Mouse (Mus musculus) cerebellum, postnatal 10 days (tissue): ENCODE measurements around the gene Myocd.

ENCODE experiments used
- DNase-seq, 2 experiments: peaks; one replicate each; pipeline ENCODE4 v3.0.0; 2021; ENCODE audit warnings: mixed read lengths in 2 of 2

Gene Myocd

GRCm38 (mm10) chr11:65269851-65270473, at the start of gene Myocd:
Myocd (minus strand) TSS chr11:65269989.
- peak; percentile 60 to 64 for DNase-seq

- DNase-seq: no peak
Measured at GRCm38 (mm10) chr11:65303824-65304223, 34.0 kb upstream of the Myocd start.

- DNase-seq: no peak
Measured at GRCm38 (mm10) chr11:65294128-65294833, 24.5 kb upstream of the Myocd start.

- DNase-seq: no peak
Measured at GRCm38 (mm10) chr11:65292994-65293393, 23.2 kb upstream of the Myocd start.

GRCm38 (mm10) chr11:65287706-65288105, 17.9 kb upstream of the Myocd start:
- DNase-seq: peak; percentile 76 to 80

GRCm38 (mm10) chr11:65286211-65286610, 16.4 kb upstream of the Myocd start:
- DNase-seq: peak; percentile 65 to 74

- DNase-seq: no peak
Measured at GRCm38 (mm10) chr11:65275441-65275840, 5.7 kb upstream of the Myocd start.

- DNase-seq: no peak
Measured at GRCm38 (mm10) chr11:65271000-65271399, 1.2 kb upstream of the Myocd start.

GRCm38 (mm10) chr11:65268310-65268709, 1.5 kb downstream of the Myocd start:
- peak; percentile 67 to 70 for DNase-seq

- no peak for DNase-seq
Measured at GRCm38 (mm10) chr11:65263466-65263865, 6.3 kb downstream of the Myocd start.

- peak; percentile 46 to 57 for DNase-seq
Measured at GRCm38 (mm10) chr11:65258997-65259396, 10.8 kb downstream of the Myocd start.

GRCm38 (mm10) chr11:65256143-65256542, 13.6 kb downstream of the Myocd start:
- peak; percentile 46 to 48 for DNase-seq

- no peak for DNase-seq
Measured at GRCm38 (mm10) chr11:65255564-65255963, 14.2 kb downstream of the Myocd start.

- no peak for DNase-seq
Measured at GRCm38 (mm10) chr11:65250366-65250765, 19.4 kb downstream of the Myocd start.

GRCm38 (mm10) chr11:65246301-65247054, 23.3 kb downstream of the Myocd start:
- DNase-seq: peak in 1 of 2 experiments; percentile 65

- DNase-seq: peak in 1 of 2 experiments; percentile 12
Measured at GRCm38 (mm10) chr11:65243593-65243992, 26.2 kb downstream of the Myocd start.

GRCm38 (mm10) chr11:65240521-65240920, 29.3 kb downstream of the Myocd start:
- DNase-seq: no peak

- no peak for DNase-seq
Measured at GRCm38 (mm10) chr11:65237896-65238295, 31.9 kb downstream of the Myocd start.

- peak; percentile 38 to 41 for DNase-seq
Measured at GRCm38 (mm10) chr11:65236907-65237306, 32.9 kb downstream of the Myocd start.

GRCm38 (mm10) chr11:65235374-65235773, 34.4 kb downstream of the Myocd start:
- DNase-seq: no peak

- peak; percentile 48 to 58 for DNase-seq
Measured at GRCm38 (mm10) chr11:65231771-65232170, 38.0 kb downstream of the Myocd start.

GRCm38 (mm10) chr11:65226766-65227165, 43.0 kb downstream of the Myocd start:
- DNase-seq: no peak

GRCm38 (mm10) chr11:65214954-65215629, 54.7 kb downstream of the Myocd start:
- no peak for DNase-seq
